Mouse (Mus musculus) liver, embryonic 15.5 days (tissue): ENCODE data around the gene Cd79a. TPM values are rescaled to one million over a fixed set of nuclear protein-coding genes. Genes with fewer than 3 reads are reported as not detected.

Experiments used
- ATAC-seq: fragments of 200-750 bp; cut with Nextera tagmentation; 2 replicates; pipeline ENCODE4 v1.8.0; 2017; ENCODE audit warnings: moderate number of reproducible peaks, mild to moderate bottlenecking, moderate library complexity; ENCODE audit not compliant: insufficient read depth
- H3K27ac ChIP-seq: fragments of 300-500 bp; sonication (generic); replicated peaks from 2 replicates; pipeline ENCODE4 v1.5.1; 2015; ENCODE audit warnings: mild to moderate bottlenecking, inconsistent platforms
- H3K27me3 ChIP-seq: fragments of 300-500 bp; sonication (generic); 2 replicates; pipeline ENCODE4 v1.6.1; 2015; ENCODE audit warnings: mild to moderate bottlenecking, inconsistent platforms
- H3K36me3 ChIP-seq: fragments of 300-500 bp; sonication (generic); replicated peaks from 2 replicates; pipeline ENCODE4 v1.6.1; 2015; ENCODE audit warnings: moderate library complexity, mild to moderate bottlenecking, inconsistent platforms
- H3K4me1 ChIP-seq: fragments of 300-500 bp; sonication (generic); replicated peaks from 2 replicates; pipeline ENCODE4 v1.6.1; 2015; ENCODE audit warnings: inconsistent platforms
- H3K4me2 ChIP-seq: fragments of 300-500 bp; sonication (generic); 2 replicates; pipeline ENCODE4 v1.6.1; 2015; ENCODE audit warnings: moderate library complexity, mild to moderate bottlenecking, inconsistent platforms
- H3K4me3 ChIP-seq: fragments of 300-500 bp; sonication (generic); replicated peaks from 2 replicates; pipeline ENCODE4 v1.5.1; 2015; ENCODE audit warnings: mild to moderate bottlenecking, inconsistent platforms
- H3K9ac ChIP-seq: fragments of 300-500 bp; sonication (generic); 2 replicates; pipeline ENCODE4 v1.6.1; 2015; ENCODE audit warnings: moderate library complexity, mild to moderate bottlenecking, inconsistent platforms
- H3K9me3 ChIP-seq: fragments of 300-500 bp; sonication (generic); replicated peaks from 2 replicates; pipeline ENCODE4 v1.6.1; 2016; ENCODE audit warnings: inconsistent platforms
- WGBS: fragments of 180-500 bp; shearing (Covaris S2); methylation state at CpG from one replicate; pipeline ENCODE4 v1.1.7; 2015; ENCODE audit warnings: mixed read lengths; ENCODE audit not compliant: insufficient replicate concordance; 5-methylcytosine and 5-hydroxymethylcytosine counted together
- polyA plus RNA-seq: library from polyadenylated mRNA; unstranded; fragments of >200 nt; fragmentation: Nextera tagmentation; extraction: Ambion mirVana; gene quantifications from 2 replicates; pipeline ENCODE4 v1.2.1, GENCODE M21; 2015

The Cd79a gene
- polyA plus RNA-seq, 1 experiment from 2014 or later: 6.0 TPM

DNA sequence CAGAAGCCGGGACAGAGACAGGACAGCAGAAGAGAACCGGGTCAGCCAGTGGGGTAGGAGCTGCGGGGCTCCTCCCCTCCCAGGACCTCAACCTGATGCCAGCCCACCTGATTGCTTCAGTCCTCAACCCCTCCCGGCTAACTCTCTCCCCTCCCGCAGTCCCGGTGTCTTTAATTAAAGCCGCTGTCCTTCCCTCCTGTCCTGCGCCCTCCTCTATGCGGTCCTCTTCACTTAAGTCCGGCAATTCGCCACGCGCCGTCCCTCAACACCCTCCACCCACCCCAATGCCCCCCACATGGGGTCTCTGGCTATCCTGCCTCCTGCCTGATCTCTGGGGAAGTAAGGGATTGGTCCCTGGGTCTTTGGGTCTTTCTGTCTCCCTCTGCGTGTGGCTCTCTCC, 34.5 kb downstream of the Cd79a start:
- Histone ChIP-seq H3K9me3 (no peaks in the 10 kb centered on the region), H3K4me2 (no peak overlapping the region), H3K9ac (no peak overlapping the region), H3K4me3 (no peak overlapping the region), H3K4me1 (no peaks in the 10 kb centered on the region), H3K27me3 (peaks cover 84% of the 10 kb centered on the region), H3K36me3 (0 out of 2 replicates have a peak, but pooled peaks cover 5% of the 10 kb centered on the region), H3K27ac (no peak overlapping the region)
- ATAC-seq: no peak
- WGBS: 2% methylated on average over 15 of the region's 15 CpGs

DNA sequence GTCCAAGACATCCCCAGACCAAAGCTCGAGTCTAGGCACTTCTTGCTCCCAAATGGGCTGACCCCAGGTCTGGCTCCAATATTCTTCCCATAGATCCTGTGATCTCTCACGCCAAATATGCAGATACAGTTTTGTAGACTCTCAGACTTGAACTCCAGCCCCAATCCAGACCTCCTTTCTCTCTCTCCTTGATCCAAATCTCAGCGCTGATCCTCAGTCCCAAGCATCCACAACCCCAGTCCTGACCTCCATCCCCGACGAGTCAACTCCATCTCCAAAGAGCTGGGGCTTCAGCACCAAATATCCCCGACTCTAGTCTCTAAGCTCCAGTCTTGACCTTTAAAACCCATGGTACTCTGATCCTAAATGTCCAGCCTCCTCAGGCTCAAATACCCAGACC, 46.5 kb downstream of the Cd79a start:
- Histone ChIP-seq H3K27ac (no peak overlapping the region), H3K4me3 (no peak overlapping the region), H3K9ac (no peak overlapping the region), H3K27me3 (peaks cover 99% of the 10 kb centered on the region), H3K9me3 (no peaks in the 10 kb centered on the region), H3K36me3 (no peaks in the 10 kb centered on the region), H3K4me1 (peaks cover 8% of the 10 kb centered on the region), H3K4me2 (no peak overlapping the region)
- no peak for ATAC-seq
- 5% methylated on average over 6 of the region's 6 CpGs for WGBS

DNA sequence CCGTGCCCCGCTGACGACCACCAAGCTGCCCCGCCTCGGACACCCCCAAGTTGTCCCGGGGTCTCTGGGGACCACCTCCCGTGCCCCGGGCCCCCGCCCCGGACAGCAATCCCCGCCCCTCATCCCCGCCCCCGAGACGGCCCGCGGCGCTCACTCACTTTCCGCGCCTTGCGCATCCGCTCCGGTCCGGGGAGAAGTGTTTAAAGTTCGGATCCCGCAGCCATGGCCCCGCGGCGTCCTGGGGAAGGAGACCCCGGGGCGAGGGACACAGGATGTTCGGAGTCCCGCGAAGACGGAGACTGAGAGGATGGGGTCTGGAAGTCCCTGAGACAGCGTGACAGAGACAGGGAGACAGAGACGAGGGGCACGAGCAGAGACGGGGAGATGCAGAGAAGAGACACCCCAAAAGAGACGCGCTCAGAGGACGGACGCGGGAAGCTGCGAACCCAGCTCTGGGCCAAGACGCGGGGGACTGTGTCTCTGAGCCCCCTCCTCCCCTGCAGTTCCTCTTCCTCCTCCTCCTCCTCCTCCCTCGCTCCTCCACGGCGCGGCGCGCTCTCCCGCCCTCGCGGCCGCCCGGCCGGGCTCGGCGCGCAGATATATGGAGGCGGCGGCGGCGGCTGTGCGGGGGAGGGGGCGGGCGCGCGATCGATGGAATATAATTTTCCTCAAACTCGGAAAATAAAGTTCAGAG, 47.2 kb downstream of the Cd79a start, which contains the start of gene Gm4881:
TSS of gene Gm4881 (minus strand) at position 238 of the 694 bp plus-strand sequence.
- Histone ChIP-seq H3K4me2 (peak within 1 kb of the TSS; percentile 39; the same call in 1 of the 2 replicates), H3K36me3 (no peaks in the 10 kb centered on the region), H3K27ac (no peak within 1 kb of the TSS), H3K4me1 (peaks cover 8% of the 10 kb centered on the region), H3K9ac (no peak within 1 kb of the TSS), H3K4me3 (peak within 1 kb of the TSS; percentile 18; the same call in 1 of the 2 replicates), H3K9me3 (no peaks in the 10 kb centered on the region), H3K27me3 (peaks cover 99% of the 10 kb centered on the region)
- ATAC-seq: no peak
- WGBS: 1% methylated on average over 72 of the region's 72 CpGs

DNA sequence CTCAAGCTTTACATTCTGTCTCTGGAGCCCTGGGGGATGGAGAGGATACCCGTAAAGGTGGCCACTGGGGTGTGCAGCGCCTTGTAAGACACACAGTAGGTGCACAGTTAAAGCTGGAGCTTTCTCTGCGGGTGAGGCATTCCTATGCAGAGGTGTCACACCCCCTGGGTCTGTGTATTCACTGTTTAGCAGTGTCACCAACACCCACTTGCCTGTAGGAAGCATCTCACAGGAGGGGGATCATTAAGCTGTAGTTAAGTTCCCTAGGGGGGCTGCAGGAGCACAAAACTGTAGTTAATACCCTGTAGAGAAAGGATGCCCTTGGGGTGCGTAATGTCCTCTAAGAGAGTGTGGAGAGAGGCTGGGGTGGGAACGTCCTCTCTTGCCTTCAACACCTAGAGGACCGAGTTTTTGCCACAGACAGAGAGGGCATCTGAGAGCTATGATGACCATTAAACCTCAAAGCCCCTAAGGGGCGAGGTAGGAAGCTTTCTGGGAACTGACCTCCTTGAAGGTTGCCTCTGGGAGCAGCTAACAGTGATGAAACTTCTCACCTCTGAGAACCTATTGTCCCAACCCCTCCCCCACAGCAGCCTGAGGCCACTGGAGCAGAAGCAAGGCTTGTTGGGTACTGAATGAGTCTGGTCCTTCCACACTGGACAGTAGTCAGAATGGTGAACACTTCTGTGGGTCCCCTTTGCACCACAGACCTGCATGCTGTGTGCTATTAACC, 50.3 kb downstream of the Cd79a start:
- H3K27ac ChIP-seq: no peak overlapping the region
- H3K9me3 ChIP-seq: no peaks in the 10 kb centered on the region
- no peak overlapping the region for H3K4me2 ChIP-seq
- peaks cover 8% of the 10 kb centered on the region for H3K4me1 ChIP-seq
- no peak for ATAC-seq
- H3K27me3 ChIP-seq: peaks cover 100% of the 10 kb centered on the region
- H3K36me3 ChIP-seq: no peaks in the 10 kb centered on the region
- no peak overlapping the region for H3K4me3 ChIP-seq
- WGBS: 6% methylated on average over 7 of the region's 7 CpGs
- H3K9ac ChIP-seq: no peak overlapping the region

DNA sequence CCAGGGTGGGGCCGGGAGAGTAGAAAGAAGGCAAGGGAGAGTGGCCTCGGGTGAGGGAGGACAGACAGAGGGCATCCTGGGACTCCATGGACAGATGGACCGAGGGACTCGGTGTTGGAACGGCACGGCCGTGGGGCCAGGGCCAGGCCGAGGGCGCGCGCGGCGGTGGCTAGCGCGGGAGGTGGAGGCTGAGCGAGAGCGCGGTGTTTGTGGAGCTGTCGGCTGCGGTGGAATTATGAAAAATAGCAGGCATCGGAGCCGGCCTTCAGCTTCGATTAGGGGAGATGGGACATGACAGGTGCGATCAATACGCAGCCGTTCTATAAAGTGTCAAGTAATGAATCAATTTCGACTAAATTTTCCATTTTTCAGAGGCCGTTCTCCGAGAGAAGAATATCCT, 51.6 kb downstream of the Cd79a start:
- ATAC-seq: no peak
- Histone ChIP-seq H3K4me2 (no peak overlapping the region), H3K36me3 (no peaks in the 10 kb centered on the region), H3K9ac (no peak overlapping the region), H3K9me3 (no peaks in the 10 kb centered on the region), H3K4me3 (no peak overlapping the region), H3K27ac (no peak overlapping the region), H3K4me1 (peaks cover 8% of the 10 kb centered on the region), H3K27me3 (peaks cover 100% of the 10 kb centered on the region)
- WGBS: 4% methylated on average over 29 of the region's 29 CpGs

DNA sequence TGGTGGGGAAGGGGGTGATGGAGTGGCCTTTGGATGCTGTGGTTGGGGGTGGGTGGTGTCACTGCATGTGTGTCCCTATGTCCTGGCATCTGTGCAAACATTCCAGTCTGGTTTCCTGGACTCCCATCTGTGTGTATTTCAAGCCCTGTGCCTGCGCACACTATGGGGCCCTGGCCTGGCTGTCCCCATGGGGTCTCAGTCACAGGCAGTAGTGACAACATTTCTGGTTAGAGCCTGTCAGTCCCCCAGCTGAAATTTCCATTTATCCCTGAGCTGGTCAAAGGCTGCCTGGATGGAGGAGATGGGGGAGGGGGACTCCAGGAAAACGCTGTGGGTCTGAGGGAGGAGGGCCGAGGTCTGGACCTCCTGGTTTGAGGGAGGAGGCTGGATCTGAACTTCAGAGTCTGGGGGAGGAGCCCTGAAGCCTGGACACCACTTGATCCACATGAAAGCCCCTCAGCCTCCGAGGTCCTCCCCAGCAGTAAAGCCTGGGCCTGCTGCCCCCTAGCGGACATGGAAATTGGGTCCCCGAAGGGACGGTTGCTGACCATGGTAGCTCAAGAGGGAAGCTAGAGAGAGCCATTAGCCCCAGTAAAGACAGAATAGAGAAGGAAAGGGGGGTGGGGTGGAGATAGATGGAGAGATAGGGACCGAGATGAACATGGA, 52.9 kb downstream of the Cd79a start:
- H3K4me1 ChIP-seq: peaks cover 7% of the 10 kb centered on the region; the same call in 1 of the 2 replicates
- no peak overlapping the region for H3K9ac ChIP-seq
- H3K4me2 ChIP-seq: no peak overlapping the region
- H3K27ac ChIP-seq: no peak overlapping the region
- peaks cover 100% of the 10 kb centered on the region for H3K27me3 ChIP-seq
- no peaks in the 10 kb centered on the region for H3K36me3 ChIP-seq
- H3K4me3 ChIP-seq: no peak overlapping the region
- 1% methylated on average over 8 of the region's 8 CpGs for WGBS
- no peak for ATAC-seq
- no peaks in the 10 kb centered on the region for H3K9me3 ChIP-seq

Other genes with a start within 250 kb of the Cd79a start
- gene Tex101, start 220.7 kb upstream of the Cd79a start, polyA plus RNA-seq: 0.08 TPM in 1 of 2 replicates, not detected in the other
- gene BC049730, start 188.1 kb upstream of the Cd79a start, polyA plus RNA-seq: not detected in 2 replicates
- gene Gm4763, start 170.5 kb upstream of the Cd79a start, polyA plus RNA-seq: not detected in 2 replicates
- 10.1 and 13.5 TPM in 2 replicates for gene Cd177, start 137.1 kb upstream of the Cd79a start, polyA plus RNA-seq
- 2.1 and 2.4 TPM in 2 replicates for gene Ceacam10, start 120.2 kb upstream of the Cd79a start, polyA plus RNA-seq
- gene Gm9844, start 35.2 kb upstream of the Cd79a start, polyA plus RNA-seq: 1.6 and 1.9 TPM in 2 replicates
- gene Lypd4, start 27.4 kb upstream of the Cd79a start, polyA plus RNA-seq: not detected in 2 replicates
- gene Dmrtc2, start 27.3 kb upstream of the Cd79a start, polyA plus RNA-seq: not detected in 2 replicates
- 1,016 and 1,167 TPM in 2 replicates for gene Rps19, start 13.0 kb upstream of the Cd79a start, polyA plus RNA-seq
- 41.7 and 46.4 TPM in 2 replicates for gene Arhgef1, start 5.5 kb downstream of the Cd79a start, polyA plus RNA-seq
- not detected in 2 replicates for gene Gm4881, start 47.1 kb downstream of the Cd79a start, polyA plus RNA-seq
- 59.4 and 69.5 TPM in 2 replicates for gene Rabac1, start 75.4 kb downstream of the Cd79a start, polyA plus RNA-seq
- 1.3 and 1.5 TPM in 2 replicates for gene Atp1a3, start 108.6 kb downstream of the Cd79a start, polyA plus RNA-seq
- gene Grik5, start 175.0 kb downstream of the Cd79a start, polyA plus RNA-seq: 0.54 and 0.82 TPM in 2 replicates
- 9.9 and 11.1 TPM in 2 replicates for gene Zfp574, start 175.2 kb downstream of the Cd79a start, polyA plus RNA-seq